Mouse (Mus musculus) embryo, embryonic 10 days (tissue): Measurements from ENCODE around the gene Ptger4.

Experiments
- DNase-seq: peaks from one replicate; pipeline ENCODE4 v3.0.0-alpha.2; 2015; ENCODE audit warnings: low spot score

The Ptger4 gene

DNA sequence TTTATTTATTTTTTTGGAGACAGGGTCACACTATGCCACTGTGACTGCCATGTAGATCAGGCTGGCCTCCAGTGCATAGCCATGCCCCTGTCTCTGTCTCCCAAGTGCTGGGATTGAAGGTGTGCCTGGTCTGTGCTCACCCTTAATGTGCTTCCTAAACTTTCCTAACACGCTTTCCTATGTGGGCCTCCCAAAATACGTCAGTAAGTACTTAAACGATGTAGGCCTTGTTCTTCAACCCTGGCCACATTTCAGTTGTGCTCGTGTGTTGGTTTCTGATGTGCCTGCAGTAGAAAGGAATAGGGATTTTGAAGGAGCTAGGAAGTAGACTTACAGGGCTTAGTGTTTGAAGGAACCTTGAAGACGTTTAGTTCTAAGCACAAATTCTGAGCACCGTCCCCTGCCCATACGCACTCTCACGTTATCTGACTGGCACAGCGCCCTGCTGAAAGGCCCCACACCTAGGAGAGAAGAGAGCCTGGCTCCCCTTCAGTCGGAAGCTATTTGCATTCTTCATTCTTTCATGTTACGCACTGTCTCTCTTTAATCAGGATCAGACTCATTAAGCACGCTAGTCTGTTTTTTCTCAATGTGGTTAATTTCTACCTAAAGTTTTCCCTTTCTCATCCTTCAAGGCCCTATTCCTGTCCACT, 78.7 kb downstream of the Ptger4 start:
- DNase-seq, result no peak

DNA sequence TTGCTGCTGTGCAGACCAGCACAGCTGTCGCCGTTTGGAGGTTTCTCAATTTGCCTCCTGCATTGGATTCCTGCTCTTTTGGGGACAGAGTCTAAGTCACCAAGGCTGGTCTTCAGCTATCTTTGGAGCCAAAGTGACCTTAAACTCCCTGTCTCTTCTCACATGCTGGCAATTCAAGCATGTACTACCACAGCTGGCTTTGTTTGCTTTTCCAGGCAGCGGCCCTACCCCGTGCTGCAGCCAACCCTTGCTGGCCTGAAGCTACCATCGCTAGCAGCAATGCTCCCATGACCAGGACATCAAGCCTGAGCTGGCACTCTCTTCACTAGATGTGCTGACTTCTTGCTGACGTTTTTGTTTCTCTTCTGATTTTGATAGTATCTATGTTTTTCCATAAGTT, 85.2 kb downstream of the Ptger4 start:
- DNase-seq, result no peak

DNA sequence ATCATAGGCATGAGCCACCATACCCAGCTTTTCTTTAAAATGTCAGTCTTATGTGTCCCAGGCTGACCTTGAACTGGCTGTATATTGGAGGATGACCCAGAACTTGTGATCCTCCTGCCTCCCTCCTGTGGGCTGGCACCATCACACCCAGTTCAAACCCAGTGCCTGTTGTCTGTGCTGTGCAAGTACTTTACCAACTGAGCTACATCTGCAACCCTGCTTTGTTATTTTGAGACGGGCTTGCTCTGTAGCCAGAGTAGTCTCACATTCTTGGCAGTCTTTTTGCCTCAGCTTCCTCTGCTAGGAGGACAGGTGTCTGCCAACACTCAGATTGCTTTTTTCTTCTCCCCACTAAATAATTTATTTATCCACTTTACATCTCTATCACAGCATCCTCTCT, 86.6 kb downstream of the Ptger4 start:
- no peak for DNase-seq
